Mouse (Mus musculus) stomach, postnatal 0 days (tissue): Measurements from ENCODE around the gene Rapgefl1.

Experiments
- CTCF ChIP-seq: IDR thresholded peaks from 2 replicates; pipeline ENCODE4 v1.5.1; 2016; ENCODE audit warnings: antibody characterized with exemption, low read depth, mild to moderate bottlenecking, moderate library complexity
- EP300 ChIP-seq: optimal IDR thresholded peaks from 2 replicates; pipeline ENCODE3; 2016; ENCODE audit warnings: antibody characterized with exemption

DNA sequence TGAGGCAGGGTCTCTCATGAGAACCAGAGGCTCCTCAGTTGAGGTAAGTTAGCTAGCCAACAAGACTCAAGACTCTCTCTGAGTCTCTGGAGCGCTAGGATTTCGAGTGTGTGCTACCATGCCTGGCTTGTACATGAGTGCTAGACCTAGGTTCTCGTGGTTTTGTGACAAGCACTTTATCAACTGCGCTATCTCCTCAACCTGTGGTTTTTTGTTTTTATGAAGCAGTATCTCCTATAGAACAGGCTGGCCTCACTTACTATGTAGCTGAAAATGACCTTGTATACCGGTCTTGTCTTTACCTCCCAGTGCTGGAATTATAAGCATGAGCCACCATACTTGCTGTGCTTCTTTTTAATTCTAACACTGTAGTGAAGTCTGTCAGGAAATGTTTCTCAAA, 15.6 kb upstream of the Rapgefl1 start:
- no peak for TF ChIP-seq EP300
- TF ChIP-seq CTCF: no peak
